Mouse (Mus musculus) testis, postnatal 14 days (tissue): ENCODE results near the gene Slc26a10.

ENCODE experiments used
- DNase-seq: peaks from one replicate; pipeline ENCODE4 v3.0.0; 2021; ENCODE audit warnings: low spot score

The Slc26a10 gene

DNA sequence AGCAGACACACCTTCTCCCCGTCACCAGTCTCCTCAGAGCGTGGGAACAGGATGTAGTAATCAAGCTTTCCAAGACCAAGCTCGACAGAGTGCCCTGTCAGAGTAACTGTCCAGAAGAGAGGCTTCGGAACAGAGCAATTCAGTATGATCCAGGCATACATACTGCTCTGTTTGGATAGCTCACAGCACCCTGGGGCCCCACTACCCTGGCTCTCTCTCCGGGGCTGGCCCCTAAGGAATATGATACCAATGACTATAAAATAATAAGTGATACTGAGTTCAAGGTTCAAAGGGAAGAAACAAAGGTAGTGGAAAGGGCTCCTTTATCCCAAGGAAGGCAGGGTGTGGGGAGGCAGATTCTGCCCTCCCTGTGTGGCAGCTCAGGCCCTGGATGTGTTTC, 48.0 kb downstream of the Slc26a10 start:
- no peak for DNase-seq

DNA sequence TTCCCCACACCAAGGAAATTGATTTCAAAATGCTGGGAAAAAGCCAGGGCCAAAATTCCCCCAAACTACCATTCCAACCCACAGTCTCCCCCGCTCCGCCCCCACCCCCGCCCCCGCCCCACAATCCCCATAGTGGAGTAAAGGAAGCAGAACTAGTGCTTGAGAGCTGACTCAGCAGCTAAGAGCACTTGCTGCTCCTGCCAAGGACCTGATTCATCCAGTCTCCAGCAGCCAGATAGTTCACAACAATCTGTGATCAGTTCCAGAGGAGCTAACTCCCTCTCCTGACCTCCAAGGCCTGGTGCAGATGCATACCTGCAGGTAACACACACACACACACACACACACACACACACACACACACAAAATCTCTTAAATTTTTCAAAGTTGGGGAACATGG, 51.0 kb downstream of the Slc26a10 start:
- peak; percentile 43 for DNase-seq

GRCm38 (mm10) chr10:127127711-127128279, 52.6 kb downstream of the Slc26a10 start:
- peak; percentile 40 for DNase-seq

- DNase-seq, result no peak
Measured at GRCm38 (mm10) chr10:127126579-127126978, 53.9 kb downstream of the Slc26a10 start.

DNA sequence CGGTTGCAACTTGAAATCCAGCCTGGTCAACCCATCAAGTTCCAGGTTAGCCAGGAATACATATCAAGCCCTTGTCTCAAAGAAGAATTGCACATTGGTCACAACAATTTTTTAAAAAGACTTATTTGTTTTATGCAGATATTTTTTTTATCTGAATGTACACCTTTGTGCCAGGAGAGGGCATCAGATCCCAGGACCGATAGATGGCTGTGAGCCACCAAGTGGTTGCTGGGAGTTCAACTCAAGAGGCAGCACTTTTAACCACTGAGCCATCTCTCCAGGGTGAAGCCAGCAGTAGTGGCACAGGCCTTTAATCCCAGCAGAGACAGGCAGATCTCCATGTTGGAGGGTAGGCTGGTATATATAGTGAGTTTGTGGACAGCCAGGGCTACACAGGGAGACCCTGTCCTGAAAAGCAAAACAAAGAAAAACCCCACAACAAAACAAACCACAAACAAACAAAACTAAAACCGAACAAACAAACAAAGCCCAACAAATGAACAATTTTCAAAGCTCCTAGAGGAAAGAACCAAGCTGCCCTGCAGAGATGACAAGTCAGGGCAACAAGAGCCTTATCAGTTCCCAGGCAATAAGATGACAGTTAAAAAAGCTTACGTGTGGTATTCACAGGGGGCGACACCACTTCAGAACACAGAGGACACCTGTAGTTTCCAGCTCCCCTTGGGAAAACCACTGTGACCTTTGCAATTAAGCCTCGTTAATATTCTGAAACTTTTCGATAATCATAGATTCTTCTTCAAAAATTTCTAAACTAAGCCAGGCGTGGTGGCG, 55.0 kb downstream of the Slc26a10 start:
- no peak for DNase-seq

GRCm38 (mm10) chr10:127123436-127123805, 57.0 kb downstream of the Slc26a10 start:
- peak; percentile 39 for DNase-seq

DNA sequence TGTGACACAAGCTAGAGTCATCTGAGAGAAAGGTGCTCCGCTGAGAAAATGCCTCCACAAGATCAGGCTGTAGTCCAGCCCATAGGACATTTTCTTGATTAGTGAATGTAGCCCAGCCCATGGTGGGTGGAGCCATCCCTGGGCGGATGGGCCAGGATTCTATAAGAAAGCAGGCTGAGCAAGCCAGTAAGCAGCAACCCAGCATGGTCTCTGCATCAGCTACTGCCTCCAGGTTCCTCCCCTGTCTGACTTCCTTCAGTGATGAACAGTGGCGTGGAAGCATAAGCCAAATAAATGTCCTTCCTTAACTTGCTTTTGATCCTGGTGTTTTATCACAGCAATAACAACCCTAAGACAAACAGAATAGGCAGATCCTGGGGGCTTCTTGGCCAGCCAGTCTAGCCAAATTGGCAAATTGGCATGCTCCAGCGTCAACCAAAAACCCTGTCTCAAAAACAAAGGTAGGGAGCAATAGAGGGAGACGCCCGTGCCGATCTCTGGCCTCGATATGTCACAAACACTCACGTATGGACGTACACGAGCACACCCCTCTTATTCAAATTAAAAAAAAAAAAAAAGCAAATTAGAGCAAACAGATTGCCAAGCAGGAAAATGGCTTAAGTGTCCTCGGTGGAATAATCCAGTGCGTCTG, 57.5 kb downstream of the Slc26a10 start:
- DNase-seq, result no peak

GRCm38 (mm10) chr10:127122018-127122417, 58.4 kb downstream of the Slc26a10 start:
- DNase-seq, result no peak
